Mouse (Mus musculus) bone marrow, adult 2 months (tissue): ENCODE results near the gene Ifitm6.

Experiments
- CTCF ChIP-seq: fragments of 200-500 bp; IDR thresholded peaks from 2 replicates; pipeline ENCODE4 v1.5.1; 2011; ENCODE audit warnings: low read length, control low read depth; ENCODE audit not compliant: control insufficient read depth, insufficient read depth
- POLR2A ChIP-seq: fragments of 200-500 bp; IDR thresholded peaks from 2 replicates; pipeline ENCODE4 v1.6.1; 2011; ENCODE audit warnings: low read depth, mild to moderate bottlenecking, control low read depth, low read length, borderline replicate concordance; ENCODE audit not compliant: control insufficient read depth

DNA sequence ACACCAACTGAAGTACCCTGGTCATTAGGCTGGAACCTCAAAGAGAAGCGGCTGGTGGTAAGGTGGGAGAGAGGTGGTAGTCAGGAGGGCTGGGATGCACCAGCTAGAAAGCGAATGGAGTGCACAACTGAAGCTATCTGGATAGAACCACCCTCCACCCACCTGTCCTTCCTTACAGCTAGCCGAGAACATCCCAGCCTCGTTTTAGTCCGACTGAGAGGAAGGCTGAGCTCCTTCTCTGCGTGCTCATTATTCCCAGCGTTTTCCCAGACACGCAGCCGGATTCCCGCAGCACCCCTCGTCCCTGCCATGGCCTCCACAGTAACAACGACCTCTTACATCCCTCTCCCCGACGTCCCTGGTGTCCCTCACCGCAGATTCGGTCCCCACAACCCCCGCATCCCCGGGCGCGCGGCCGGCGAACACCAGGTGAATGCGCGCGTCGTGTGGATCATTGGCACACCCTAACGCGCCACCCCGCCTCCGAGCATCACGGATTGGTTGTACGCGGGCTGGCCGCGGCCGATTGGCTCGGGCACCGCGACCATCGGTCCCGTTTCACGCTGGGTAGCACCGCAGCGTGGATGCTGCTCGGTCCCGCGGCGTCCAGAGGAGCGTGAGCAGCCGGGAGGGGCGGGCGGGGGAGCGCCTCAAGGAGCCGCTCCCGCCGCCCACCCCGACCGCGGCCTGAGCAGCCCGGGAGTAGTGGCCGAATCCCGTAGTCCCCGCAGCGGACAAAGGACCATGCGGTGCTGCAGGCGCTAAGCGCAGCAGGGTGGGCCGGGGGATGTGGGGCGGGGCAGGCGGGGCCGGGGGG lies 42.9 kb upstream of the Ifitm6 start, which contains the start of gene B4galnt4:
- TF ChIP-seq POLR2A, result no peak
- no peak for TF ChIP-seq CTCF
